Mouse (Mus musculus): ENCODE data around the gene 9230112D13Rik. TPM values are rescaled to one million over a fixed set of nuclear protein-coding genes. Genes with fewer than 3 reads are reported as not detected.

9230112D13Rik gene
- total RNA-seq, 2 experiments from 2014 or later, result not detected

DNA sequence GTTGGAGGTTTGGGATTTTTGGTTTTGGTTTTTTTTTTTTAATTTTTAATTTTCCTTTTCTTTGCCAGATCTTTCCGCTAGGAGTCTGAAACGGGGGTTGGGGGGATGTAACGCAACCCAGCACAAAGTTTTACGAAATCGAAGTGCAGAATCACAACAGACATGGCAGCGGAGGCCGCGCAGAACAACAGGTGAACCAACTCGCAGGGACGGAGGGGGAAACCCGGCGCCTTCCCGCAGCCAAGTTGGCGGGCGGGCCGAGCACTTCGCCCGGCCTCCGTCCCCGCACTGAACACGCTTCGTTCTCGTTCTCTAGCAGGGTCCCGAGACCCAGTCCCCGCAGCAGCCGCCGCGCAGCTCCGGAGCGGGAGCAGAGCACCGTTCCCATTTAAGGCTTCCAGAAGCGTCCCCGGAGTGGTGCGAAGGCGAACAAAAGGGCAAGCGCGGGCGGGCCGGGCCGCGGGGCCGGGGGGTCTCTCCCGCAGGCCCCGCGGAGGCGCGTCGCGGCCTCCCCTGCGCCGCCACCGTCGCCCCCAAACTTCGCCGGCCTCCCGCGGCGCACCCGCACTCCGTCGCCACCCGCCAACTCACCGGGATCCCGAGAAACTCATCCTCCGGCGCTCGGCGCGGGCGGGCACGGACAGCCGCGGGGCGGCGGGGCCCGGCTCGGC, 20.7 kb downstream of the 9230112D13Rik start:
- peak; percentile 51 for TF ChIP-seq CTCF (conservative IDR thresholded peaks at IDR 0.05)
- peak overlapping the region; percentile 94 for H3K27ac ChIP-seq
- DNase-seq (ENCODE audit: low spot score in 2 of 2), result peak; percentile 8 to 40
- H3K4me3 ChIP-seq, result peak overlapping the region; percentile 69

- no peak for TF ChIP-seq CTCF (conservative IDR thresholded peaks at IDR 0.05)
- Histone ChIP-seq H3K27ac (peak overlapping the region; percentile 94), H3K4me3 (peak overlapping the region; percentile 69)
- no peak for DNase-seq (ENCODE audit: low spot score in 2 of 2)
These were observed 21.2 kb downstream of the 9230112D13Rik start for GRCm38 (mm10) chr14:34501447-34501803.

DNA sequence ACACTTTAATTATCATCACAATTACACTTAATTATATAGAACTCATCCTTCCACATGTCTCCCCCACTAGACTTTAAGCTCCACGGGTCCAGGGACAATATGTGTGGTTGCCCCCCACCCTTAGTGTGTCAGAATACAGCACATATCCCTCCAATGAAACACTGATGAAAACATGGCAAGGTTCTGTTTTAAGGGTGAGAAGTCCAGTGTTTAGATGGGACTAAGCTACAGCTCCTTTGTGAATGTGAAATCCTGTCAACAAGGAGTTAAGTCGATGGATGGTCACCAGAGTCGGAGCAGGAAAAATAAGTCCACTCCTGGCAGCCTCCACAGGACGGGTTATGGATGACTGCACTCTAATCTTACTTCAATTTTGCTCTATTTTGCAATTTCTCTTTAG, 22.3 kb downstream of the 9230112D13Rik start:
- no peak for TF ChIP-seq CTCF (conservative IDR thresholded peaks at IDR 0.05)
- no peak for DNase-seq (ENCODE audit: low spot score in 2 of 2)
- Histone ChIP-seq H3K27ac (0 out of 2 replicates have a peak overlapping the region, but pooled peaks have one; percentile 7), H3K4me3 (peak overlapping the region; percentile 69)

GRCm38 (mm10) chr14:34499664-34500063, 22.9 kb downstream of the 9230112D13Rik start:
- no peak for TF ChIP-seq CTCF (conservative IDR thresholded peaks at IDR 0.05)
- Histone ChIP-seq H3K27ac (0 out of 2 replicates have a peak overlapping the region, but pooled peaks have one; percentile 7), H3K4me3 (no peak overlapping the region; the same call in 1 of the 2 replicates)
- no peak for DNase-seq (ENCODE audit: low spot score in 2 of 2)

DNA sequence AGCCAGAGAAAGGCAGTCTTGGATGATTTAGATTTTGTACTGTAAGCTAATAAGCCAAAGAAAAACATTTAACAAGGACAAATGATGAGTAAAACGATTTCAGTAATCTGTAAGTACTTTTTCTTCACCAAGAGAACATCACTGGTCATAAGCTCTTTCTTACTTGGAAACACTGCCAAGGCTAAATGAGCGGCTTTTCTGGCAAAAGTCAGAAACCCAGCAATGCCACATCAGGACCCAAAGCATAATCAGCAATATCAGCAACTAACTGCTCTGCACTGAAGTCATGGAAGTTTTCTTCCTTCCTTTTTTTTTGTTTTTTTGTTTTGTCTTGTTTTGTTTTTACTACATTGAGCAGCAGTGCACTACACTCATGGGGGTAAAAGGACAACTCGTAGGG, 25.3 kb downstream of the 9230112D13Rik start:
- no peak overlapping the region for H3K27ac ChIP-seq
- H3K4me3 ChIP-seq, result no peak overlapping the region
- no peak for TF ChIP-seq CTCF (conservative IDR thresholded peaks at IDR 0.05)
- DNase-seq (ENCODE audit: low spot score in 2 of 2), result no peak

DNA sequence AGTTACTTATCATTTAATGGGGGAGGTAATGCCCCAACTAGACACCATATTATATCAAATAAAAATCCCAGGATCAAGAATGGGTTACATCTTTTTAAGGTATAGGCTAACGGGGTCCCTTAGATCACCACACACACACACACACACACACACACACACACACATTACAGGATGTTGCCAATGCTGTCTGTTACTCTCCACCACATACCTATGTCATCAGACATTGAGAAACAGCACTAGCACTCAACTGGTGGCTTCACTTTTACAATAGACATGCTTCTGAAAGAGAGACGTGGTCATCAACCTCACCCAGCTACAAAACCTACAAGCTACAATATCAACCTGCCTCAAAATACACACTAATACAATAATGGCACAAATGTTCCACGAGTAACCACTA, 28.9 kb downstream of the 9230112D13Rik start:
- DNase-seq (ENCODE audit: low spot score in 2 of 2), result no peak
- Histone ChIP-seq H3K4me3 (no peak overlapping the region), H3K27ac (no peak overlapping the region)
- TF ChIP-seq CTCF (conservative IDR thresholded peaks at IDR 0.05), result no peak

- TF ChIP-seq CTCF (conservative IDR thresholded peaks at IDR 0.05), result no peak
- no peak for DNase-seq (ENCODE audit: low spot score in 2 of 2)
- H3K27ac ChIP-seq, result no peak overlapping the region
- no peak overlapping the region for H3K4me3 ChIP-seq
These were observed 29.9 kb downstream of the 9230112D13Rik start for GRCm38 (mm10) chr14:34492688-34493087.

DNA sequence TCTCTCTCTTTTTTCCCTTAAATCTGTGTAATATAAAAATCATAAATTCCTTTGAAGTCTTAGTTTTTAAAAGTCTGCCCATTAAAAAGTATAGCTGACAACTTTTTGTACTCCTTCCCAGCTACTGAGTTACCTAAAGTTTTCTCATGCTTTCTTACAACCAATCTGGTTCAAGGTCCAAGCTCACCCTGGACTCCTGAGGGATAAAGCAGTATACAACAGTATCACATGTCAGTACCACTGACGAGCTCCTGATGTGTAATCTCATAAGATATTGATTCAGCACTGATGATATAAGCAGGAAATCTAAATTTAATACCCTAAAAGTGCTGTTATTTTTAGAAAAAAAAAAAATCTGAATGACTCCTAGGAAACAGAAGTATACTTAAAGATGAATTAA, 31.6 kb downstream of the 9230112D13Rik start:
- TF ChIP-seq CTCF (conservative IDR thresholded peaks at IDR 0.05), result no peak
- Histone ChIP-seq H3K27ac (no peak overlapping the region), H3K4me3 (no peak overlapping the region)
- no peak for DNase-seq (ENCODE audit: low spot score in 2 of 2)

- Histone ChIP-seq H3K4me3 (no peak overlapping the region), H3K27ac (no peak overlapping the region; the same call in 1 of the 2 replicates)
- no peak for TF ChIP-seq CTCF (conservative IDR thresholded peaks at IDR 0.05)
- no peak for DNase-seq (ENCODE audit: low spot score in 2 of 2)
These were observed 32.7 kb downstream of the 9230112D13Rik start for GRCm38 (mm10) chr14:34489928-34490327.

DNA sequence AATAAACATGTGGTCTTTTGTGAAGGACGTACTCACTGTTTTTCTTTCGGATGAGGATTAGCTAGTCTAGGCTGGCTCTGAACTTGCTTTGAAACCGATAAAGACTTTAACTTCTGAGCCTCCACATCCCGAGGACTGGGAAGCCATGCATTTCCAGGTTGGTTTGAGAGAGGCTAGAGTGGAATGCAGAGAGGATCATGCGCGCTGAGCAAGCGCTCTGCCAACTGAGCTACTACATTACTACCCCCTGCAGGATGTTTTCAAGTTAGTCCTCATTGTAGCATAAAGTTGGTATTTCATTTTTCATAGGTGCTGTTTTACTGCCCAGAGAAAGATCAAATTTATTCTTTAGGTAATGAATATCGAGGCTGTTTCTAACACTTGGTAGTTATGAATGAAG, 36.4 kb downstream of the 9230112D13Rik start:
- DNase-seq (ENCODE audit: low spot score in 2 of 2), result no peak
- peak; percentile 45 for TF ChIP-seq CTCF (conservative IDR thresholded peaks at IDR 0.05)
- Histone ChIP-seq H3K27ac (peak overlapping the region; percentile 41; the same call in 1 of the 2 replicates), H3K4me3 (no peak overlapping the region)

DNA sequence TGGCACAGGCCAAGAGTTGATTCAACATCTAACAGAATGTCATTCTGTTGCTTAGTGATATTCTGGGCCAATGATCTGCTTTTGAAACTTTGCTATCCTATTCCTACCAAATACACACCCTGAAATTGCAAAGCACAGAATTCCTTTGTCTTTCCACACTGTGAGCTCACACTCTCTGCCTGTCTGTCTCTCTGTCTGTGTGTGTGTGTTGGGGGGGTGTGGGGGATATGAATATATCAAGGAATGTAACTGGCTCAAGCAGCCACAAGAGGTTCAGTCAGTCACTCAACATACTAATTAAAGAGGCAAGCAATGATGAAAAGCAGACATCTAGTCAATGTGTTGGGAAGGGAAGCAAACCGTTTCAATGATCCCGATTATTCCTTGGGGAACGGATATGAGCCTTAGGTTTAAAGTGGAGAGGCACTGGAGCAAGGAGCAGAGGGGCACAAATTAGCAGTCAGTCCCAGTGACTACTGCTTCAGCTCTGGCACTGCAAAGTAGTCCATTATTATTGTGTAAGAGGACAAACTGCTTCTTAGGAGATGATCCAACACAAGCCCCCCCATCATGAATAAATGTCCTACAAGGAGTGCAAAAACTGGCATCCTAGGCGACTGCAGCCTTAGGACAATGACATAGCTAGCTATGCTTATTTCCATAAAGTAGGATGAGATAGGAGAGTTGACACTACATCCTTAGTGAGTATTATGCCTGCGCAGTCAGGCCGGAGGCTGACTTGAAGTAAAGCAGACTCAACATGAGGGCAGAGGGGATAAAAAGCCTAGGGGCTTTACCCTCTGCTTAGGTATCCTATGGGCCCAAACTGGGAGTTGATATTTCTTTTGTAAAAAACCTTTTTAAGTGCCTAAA, 38.9 kb downstream of the 9230112D13Rik start:
- no peak for TF ChIP-seq CTCF (conservative IDR thresholded peaks at IDR 0.05)
- DNase-seq (ENCODE audit: low spot score in 2 of 2), result no peak
- Histone ChIP-seq H3K27ac (peak overlapping the region; percentile 79), H3K4me3 (no peak overlapping the region)

DNA sequence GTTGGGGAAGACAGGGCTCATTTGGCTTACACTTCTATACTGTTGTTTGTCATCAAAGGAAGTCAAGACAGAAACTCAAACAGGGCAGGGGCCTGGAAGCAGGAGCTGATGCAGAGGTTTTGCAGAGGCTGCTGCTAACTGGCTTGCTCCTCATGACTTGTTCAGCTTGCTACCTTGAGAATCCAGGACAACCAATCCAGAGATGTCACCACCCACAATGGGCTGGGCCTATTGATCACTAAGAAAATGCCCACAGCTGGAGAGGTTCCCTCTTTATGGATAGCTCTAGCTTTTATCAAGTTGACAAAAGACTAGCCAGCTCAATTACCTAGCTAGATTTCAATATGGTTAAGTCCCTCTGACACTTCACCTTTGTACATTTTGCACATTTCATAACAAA, 51.0 kb downstream of the 9230112D13Rik start:
- no peak for DNase-seq (ENCODE audit: low spot score in 2 of 2)
- no peak overlapping the region for H3K4me3 ChIP-seq
- no peak for TF ChIP-seq CTCF (conservative IDR thresholded peaks at IDR 0.05)
- no peak overlapping the region for H3K27ac ChIP-seq

DNA sequence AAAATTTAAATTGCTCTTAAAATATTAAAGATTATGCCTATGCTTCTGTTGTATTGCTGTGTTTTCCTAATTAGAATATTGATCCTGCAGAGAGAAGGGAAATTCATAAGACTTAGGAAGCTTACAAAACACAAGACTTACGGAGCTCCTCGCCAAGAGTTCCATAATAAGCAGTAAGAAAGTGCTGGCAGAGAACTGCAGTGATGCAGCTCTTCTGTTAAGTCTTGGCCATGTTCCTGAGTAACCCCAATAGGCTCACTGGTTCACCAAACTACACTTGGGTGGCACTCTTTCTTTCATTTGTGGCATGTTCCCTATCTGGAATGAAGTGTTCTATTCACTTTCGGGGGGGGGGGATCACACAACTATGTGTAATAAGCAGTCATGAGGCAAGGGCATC, 56.3 kb downstream of the 9230112D13Rik start:
- TF ChIP-seq CTCF (conservative IDR thresholded peaks at IDR 0.05), result no peak
- no peak for DNase-seq (ENCODE audit: low spot score in 2 of 2)

More for the DNA sequence above, 56.3 kb downstream of the 9230112D13Rik start:
- Histone ChIP-seq H3K4me3 (no peak overlapping the region), H3K27ac (peak overlapping the region; percentile 43; the same call in 1 of the 2 replicates)

Other genes starting within 250 kb of the 9230112D13Rik start
- gene Shld2, start 212.3 kb downstream of the 9230112D13Rik start, total RNA-seq (2021), result 10 to 100 TPM; 13.0 to 15.5 TPM
- 100 to 1,000 TPM; 316 to 317 TPM for gene Glud1, start 212.1 kb downstream of the 9230112D13Rik start, total RNA-seq (2021)
- gene Fam25c, start 167.4 kb downstream of the 9230112D13Rik start, total RNA-seq (2021), result not detected
- 1 to 10 TPM; 4.8 to 6.7 TPM for gene Sncg, start 148.0 kb downstream of the 9230112D13Rik start, total RNA-seq (2021)
- 1 to 10 TPM; 3.9 to 4.0 TPM for gene Mmrn2, start 147.3 kb downstream of the 9230112D13Rik start, total RNA-seq (2021)
- gene Bmpr1a, start 19.5 kb downstream of the 9230112D13Rik start, total RNA-seq (2021), result 10 to 100 TPM; 36.5 to 42.2 TPM
- gene Ldb3, start 65.9 kb upstream of the 9230112D13Rik start, total RNA-seq (2021), result 1 to 10 TPM; 3.3 to 4.0 TPM
- gene Opn4, start 77.3 kb upstream of the 9230112D13Rik start, total RNA-seq (2021), result not detected
- gene Wapl, start 151.1 kb upstream of the 9230112D13Rik start, total RNA-seq (2021), result 10 to 100 TPM; 56.3 to 58.7 TPM